Mouse (Mus musculus) limb, embryonic 14.5 days (tissue): ENCODE measurements around the gene Frem2. TPM values are rescaled to one million over a fixed set of nuclear protein-coding genes. Genes with fewer than 3 reads are reported as not detected.

Experiments
- ATAC-seq: fragments of 200-750 bp; cut with Nextera tagmentation; 2 replicates; pipeline ENCODE4 v1.8.0; 2017; ENCODE audit warnings: low read depth, moderate number of reproducible peaks, moderate TSS enrichment; ENCODE audit not compliant: low FRiP score
- DNase-seq: peaks from one replicate; pipeline ENCODE4 v3.0.0-alpha.2; 2015; ENCODE audit warnings: low spot score
- H3K27ac ChIP-seq: fragments of 300-500 bp; sonication (generic); replicated peaks from 2 replicates; pipeline ENCODE4 v1.5.1; 2014; ENCODE audit warnings: low read depth, mild to moderate bottlenecking, low read length, moderate library complexity, mixed read lengths
- H3K27me3 ChIP-seq: fragments of 300-500 bp; sonication (generic); 2 replicates; pipeline ENCODE4 v1.6.1; 2014; ENCODE audit warnings: low read length, mixed read lengths; ENCODE audit not compliant: control insufficient read depth, insufficient read depth
- H3K36me3 ChIP-seq: fragments of 300-500 bp; sonication (generic); 2 replicates; pipeline ENCODE4 v1.6.1; 2014; ENCODE audit warnings: mild to moderate bottlenecking, low read length, moderate library complexity, mixed read lengths; ENCODE audit not compliant: control insufficient read depth, insufficient read depth
- H3K4me1 ChIP-seq: fragments of 300-500 bp; sonication (generic); 2 replicates; pipeline ENCODE4 v1.6.1; 2014; ENCODE audit warnings: antibody characterized with exemption, low read length, mixed read lengths; ENCODE audit not compliant: control insufficient read depth, insufficient read depth
- H3K4me2 ChIP-seq: fragments of 300-500 bp; sonication (generic); replicated peaks from 2 replicates; pipeline ENCODE4 v1.6.1; 2014; ENCODE audit warnings: low read depth, mild to moderate bottlenecking, low read length, moderate library complexity; ENCODE audit not compliant: severe bottlenecking
- H3K4me3 ChIP-seq: fragments of 300-500 bp; sonication (generic); replicated peaks from 2 replicates; pipeline ENCODE4 v1.5.1; 2014; ENCODE audit warnings: low read length
- H3K9ac ChIP-seq: fragments of 300-500 bp; sonication (generic); 2 replicates; pipeline ENCODE4 v1.6.1; 2014; ENCODE audit warnings: mild to moderate bottlenecking, low read depth, low read length, moderate library complexity; ENCODE audit not compliant: severe bottlenecking
- H3K9me3 ChIP-seq: fragments of 300-500 bp; sonication (generic); 2 replicates; pipeline ENCODE4 v1.6.1; 2016; ENCODE audit warnings: low read length; ENCODE audit not compliant: control insufficient read depth
- POLR2A ChIP-seq: fragments of 200-500 bp; IDR thresholded peaks from 2 replicates; pipeline ENCODE4 v1.8.0; 2012; ENCODE audit warnings: inconsistent platforms, mild to moderate bottlenecking, moderate library complexity, borderline replicate concordance; ENCODE audit not compliant: insufficient read depth, insufficient read length; ENCODE audit errors: extremely low read depth
- WGBS: fragments of 180-500 bp; shearing (Covaris S2); extraction: QIAGEN DNeasy Blood & Tissue Kit; methylation state at CpG from one replicate; pipeline ENCODE4 v1.1.7; 2014; 5-methylcytosine and 5-hydroxymethylcytosine counted together
- polyA plus RNA-seq, 2 experiments: library from polyadenylated mRNA; depleted of rRNA in 1 of 2; stranded (reverse) in 1 of 2; unstranded in 1 of 2; fragments of >200 nt; fragmentation: Nextera tagmentation in 1 of 2; extraction: Ambion mirVana in 1 of 2; gene quantifications; 2 replicates each; pipeline versions ENCODE4 v1.2.1 to v1.2.3; 2012 to 2014

Frem2 gene
- polyA plus RNA-seq, 2 experiments: 10.9 to 15.2 TPM

DNA sequence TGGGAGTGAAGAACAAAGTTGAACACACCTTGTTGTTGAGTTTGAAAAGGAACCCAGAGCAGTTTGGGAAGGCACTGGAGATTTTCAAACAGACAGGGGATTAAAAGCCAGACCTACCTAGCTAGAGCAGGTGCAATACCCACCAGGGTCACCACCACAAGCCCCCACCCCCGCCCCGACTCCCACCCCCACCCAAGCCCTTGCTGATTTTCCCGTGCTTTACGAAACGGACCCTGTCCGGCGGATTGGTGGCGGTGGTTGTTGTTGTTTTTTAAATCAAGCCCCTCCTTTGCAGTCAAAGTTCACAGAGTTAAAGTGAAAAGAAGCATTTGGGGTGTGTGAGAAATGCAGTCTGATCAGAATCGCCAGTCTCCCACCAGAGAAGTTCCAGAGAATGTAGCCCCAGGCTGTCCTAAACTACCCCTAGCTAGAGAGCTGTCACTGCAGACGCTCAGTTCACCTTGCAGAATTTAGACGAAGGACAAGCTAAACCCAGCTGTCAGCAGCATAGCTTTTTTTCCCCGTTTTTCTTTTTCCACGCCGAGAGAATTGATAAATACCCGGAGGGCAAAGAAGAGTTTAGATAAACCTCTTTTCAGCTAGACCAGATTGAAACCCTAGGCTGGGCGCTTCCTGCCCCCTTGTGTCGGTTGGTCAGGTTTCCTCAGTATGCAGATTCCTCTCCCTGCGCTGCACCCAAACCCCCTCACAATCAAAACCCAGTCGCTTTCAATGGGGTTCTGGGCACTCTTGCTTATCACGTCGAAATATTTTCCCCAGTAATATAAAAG is 784 bp upstream of the Frem2 start:
- H3K9ac ChIP-seq: no peak overlapping the region
- DNase-seq: peak; percentile 49
- H3K9me3 ChIP-seq: peaks cover 16% of the 10 kb centered on the region; the same call in 1 of the 2 replicates
- no peak for ATAC-seq
- peak overlapping the region; percentile 100 for H3K4me2 ChIP-seq
- H3K27me3 ChIP-seq: peaks cover 8% of the 10 kb centered on the region; the same call in 1 of the 2 replicates
- peaks cover 10% of the 10 kb centered on the region for H3K36me3 ChIP-seq
- peak overlapping the region; percentile 55 for H3K4me3 ChIP-seq
- no peak overlapping the region for H3K27ac ChIP-seq
- TF ChIP-seq POLR2A: no peak
- WGBS: under 1% methylated on average over 21 of the region's 21 CpGs
- 0 out of 2 replicates have a peak, but pooled peaks cover 10% of the 10 kb centered on the region for H3K4me1 ChIP-seq

GRCm38 (mm10) chr3:53656328-53656877 is 752 bp downstream of the Frem2 start:
- Histone ChIP-seq H3K27ac (no peak overlapping the region), H3K4me2 (peak overlapping the region; percentile 100), H3K36me3 (peaks cover 10% of the 10 kb centered on the region), H3K4me3 (peak overlapping the region; percentile 55), H3K27me3 (peaks cover 8% of the 10 kb centered on the region; the same call in 1 of the 2 replicates), H3K4me1 (0 out of 2 replicates have a peak, but pooled peaks cover 10% of the 10 kb centered on the region), H3K9me3 (peaks cover 16% of the 10 kb centered on the region; the same call in 1 of the 2 replicates), H3K9ac (peak overlapping the region; percentile 51)
- WGBS: 2% methylated on average over 42 of the region's 42 CpGs
- ATAC-seq: no peak
- no peak for TF ChIP-seq POLR2A
- DNase-seq: no peak

GRCm38 (mm10) chr3:53655343-53655742 is 1.8 kb downstream of the Frem2 start:
- TF ChIP-seq POLR2A: no peak
- Histone ChIP-seq H3K9me3 (peaks cover 16% of the 10 kb centered on the region; the same call in 1 of the 2 replicates), H3K4me2 (peak overlapping the region; percentile 100; the same call in 1 of the 2 replicates), H3K27ac (no peak overlapping the region), H3K36me3 (peaks cover 10% of the 10 kb centered on the region), H3K4me1 (0 out of 2 replicates have a peak, but pooled peaks cover 11% of the 10 kb centered on the region), H3K9ac (no peak overlapping the region), H3K4me3 (no peak overlapping the region), H3K27me3 (peaks cover 8% of the 10 kb centered on the region; the same call in 1 of the 2 replicates)
- ATAC-seq: no peak
- no peak for DNase-seq
- WGBS: 85% methylated on average over 12 of the region's 13 CpGs

DNA sequence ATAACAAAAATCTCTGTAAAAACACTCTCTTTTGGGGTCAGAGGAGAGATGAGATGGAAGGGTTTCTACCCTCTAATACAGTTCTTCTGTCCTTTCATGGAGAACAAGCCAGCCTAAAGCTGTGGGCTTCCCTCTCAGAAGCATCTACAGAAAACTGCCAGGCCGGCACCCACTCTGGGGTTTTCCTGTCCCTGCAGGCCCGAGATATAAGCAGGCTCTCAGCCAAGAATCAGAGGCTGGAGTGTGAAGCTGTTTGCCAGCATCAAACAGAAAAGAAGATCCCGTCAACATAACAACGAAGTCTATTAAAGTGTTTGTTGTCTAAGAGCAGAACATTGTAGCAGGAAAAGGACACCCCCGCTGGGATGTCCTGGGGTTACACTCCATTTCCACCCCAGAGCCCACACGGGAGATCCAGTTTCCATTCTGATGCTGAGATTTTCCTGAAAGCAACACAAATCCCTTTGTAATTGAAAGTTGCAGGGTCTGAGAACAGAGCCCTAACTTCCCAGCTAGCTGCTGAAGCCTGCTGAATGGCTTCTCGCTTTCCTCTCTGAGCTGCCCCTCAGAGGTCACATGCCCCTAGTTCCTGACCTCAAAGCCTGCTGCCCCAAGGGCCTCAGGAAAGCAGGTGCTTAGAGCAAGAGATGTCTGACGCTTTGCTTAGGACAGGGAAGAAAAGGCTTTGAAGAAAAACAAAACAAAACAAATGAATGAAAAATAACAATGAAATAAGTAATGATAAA is 7.0 kb downstream of the Frem2 start:
- DNase-seq: no peak

DNA sequence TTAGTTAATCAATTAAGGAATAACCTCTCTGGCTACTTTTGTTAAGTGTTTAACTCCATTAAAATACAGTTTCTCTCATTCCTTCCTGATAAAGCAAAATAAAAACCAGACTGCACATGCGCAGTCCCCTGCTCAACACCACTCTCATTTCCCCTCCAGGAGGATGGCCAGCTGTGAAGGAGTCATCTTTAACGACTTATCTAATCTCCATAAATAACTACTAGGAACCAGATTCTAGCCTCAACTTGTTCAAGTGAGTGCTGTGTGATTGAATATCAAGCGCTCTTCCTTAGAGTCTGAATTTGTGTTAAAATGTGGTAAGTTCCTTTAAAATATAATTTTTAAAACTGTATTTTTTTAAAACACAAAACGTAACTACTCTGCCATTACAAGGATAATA is 7.7 kb downstream of the Frem2 start:
- Histone ChIP-seq H3K4me3 (no peak overlapping the region), H3K27me3 (no peaks in the 10 kb centered on the region), H3K36me3 (peaks cover 6% of the 10 kb centered on the region; the same call in 1 of the 2 replicates), H3K9me3 (peaks cover 6% of the 10 kb centered on the region; the same call in 1 of the 2 replicates), H3K4me2 (no peak overlapping the region), H3K9ac (no peak overlapping the region), H3K27ac (no peak overlapping the region), H3K4me1 (peaks cover 6% of the 10 kb centered on the region; the same call in 1 of the 2 replicates)
- no peak for TF ChIP-seq POLR2A
- 51% methylated on average over 4 of the region's 4 CpGs for WGBS
- ATAC-seq (no peak), DNase-seq (peak; percentile 25)

More for the DNA sequence above, 7.0 kb downstream of the Frem2 start:
- Histone ChIP-seq H3K4me2 (0 out of 2 replicates have a peak overlapping the region, but pooled peaks have one; percentile 16), H3K9me3 (peaks cover 13% of the 10 kb centered on the region; the same call in 1 of the 2 replicates), H3K27me3 (no peaks in the 10 kb centered on the region), H3K36me3 (peaks cover 10% of the 10 kb centered on the region), H3K27ac (no peak overlapping the region), H3K9ac (no peak overlapping the region), H3K4me1 (peaks cover 6% of the 10 kb centered on the region; the same call in 1 of the 2 replicates), H3K4me3 (no peak overlapping the region)
- 7% methylated on average over 8 of the region's 8 CpGs for WGBS
- ATAC-seq: no peak
- no peak for TF ChIP-seq POLR2A
